Mouse (Mus musculus) mesoderm, embryonic 11.5 days (tissue): Measurements from ENCODE around the gene Tef.

Experiments
- DNase-seq: peaks from one replicate; pipeline ENCODE4 v3.0.0-alpha.2; 2012; ENCODE audit warnings: low read depth, low spot score

Gene Tef

GRCm38 (mm10) chr15:81828426-81829207 is 26.4 kb downstream of the Tef start:
- no peak for DNase-seq

- no peak for DNase-seq
Measured at GRCm38 (mm10) chr15:81829208-81829580, 27.0 kb downstream of the Tef start.

GRCm38 (mm10) chr15:81830530-81830929 is 28.3 kb downstream of the Tef start:
- no peak for DNase-seq

- peak; percentile 95 for DNase-seq
Measured at GRCm38 (mm10) chr15:81831136-81831825, 29.1 kb downstream of the Tef start.

- no peak for DNase-seq
Measured at GRCm38 (mm10) chr15:81832219-81832618, 30.0 kb downstream of the Tef start.

GRCm38 (mm10) chr15:81833481-81833880 is 31.3 kb downstream of the Tef start:
- no peak for DNase-seq

GRCm38 (mm10) chr15:81834171-81834841 is 32.1 kb downstream of the Tef start:
- DNase-seq = no peak

- DNase-seq = no peak
Measured at GRCm38 (mm10) chr15:81835007-81835880, 33.0 kb downstream of the Tef start.

GRCm38 (mm10) chr15:81836124-81836821 is 34.1 kb downstream of the Tef start:
- DNase-seq = peak; percentile 74

- no peak for DNase-seq
Measured at GRCm38 (mm10) chr15:81836966-81837920, 35.0 kb downstream of the Tef start.

GRCm38 (mm10) chr15:81838554-81839235 is 36.5 kb downstream of the Tef start:
- DNase-seq = no peak

- no peak for DNase-seq
Measured at GRCm38 (mm10) chr15:81839634-81840033, 37.4 kb downstream of the Tef start.

- no peak for DNase-seq
Measured at GRCm38 (mm10) chr15:81840306-81840705, 38.1 kb downstream of the Tef start.

- no peak for DNase-seq
Measured at GRCm38 (mm10) chr15:81842275-81842674, 40.1 kb downstream of the Tef start.

- no peak for DNase-seq
Measured at GRCm38 (mm10) chr15:81845033-81845625, 42.9 kb downstream of the Tef start.

GRCm38 (mm10) chr15:81845724-81846123 is 43.5 kb downstream of the Tef start:
- no peak for DNase-seq

GRCm38 (mm10) chr15:81846755-81847154 is 44.5 kb downstream of the Tef start:
- no peak for DNase-seq

- no peak for DNase-seq
Measured at GRCm38 (mm10) chr15:81847161-81847560, 44.9 kb downstream of the Tef start.

- DNase-seq = no peak
Measured at GRCm38 (mm10) chr15:81847861-81848260, 45.6 kb downstream of the Tef start.
